Mouse (Mus musculus) MEL (cell line): Measurements from ENCODE around the gene Six1. TPM values are rescaled to one million over a fixed set of nuclear protein-coding genes. Genes with fewer than 3 reads are reported as not detected.
"Not testable (repeated sequence)": the region's sequence is repeated elsewhere in the genome, so short reads cannot be mapped to it uniquely, and the experiment has no call there.

Experiments used
- DNase-seq: peaks from one replicate; pipeline ENCODE4 v3.0.0; 2011; ENCODE audit warnings: low read depth, low spot score
- H3K27ac ChIP-seq: 2 replicates; pipeline ENCODE4 v1.5.1; 2012; ENCODE audit warnings: low read depth, mild to moderate bottlenecking, control low read depth, low read length, moderate library complexity; ENCODE audit not compliant: control insufficient read depth
- H3K27me3 ChIP-seq, 2 experiments: fragments of 150-350 bp in 1 of 2; sonication (generic) in 1 of 2; 2 replicates each; pipeline ENCODE4 v1.6.1; 2012; ENCODE audit warnings: low read length in 2 of 2, mild to moderate bottlenecking in 2 of 2, improper control_type of control experiment in 1 of 2, moderate library complexity in 1 of 2; ENCODE audit not compliant: insufficient read depth in 2 of 2, control insufficient read depth in 1 of 2
- H3K36me3 ChIP-seq, 2 experiments: 2 replicates each; pipeline ENCODE4 v1.6.1; 2012 to 2014; ENCODE audit warnings: low read length in 2 of 2, improper control_type of control experiment in 1 of 2, inconsistent platforms in 1 of 2, mild to moderate bottlenecking in 1 of 2; ENCODE audit not compliant: insufficient read depth in 2 of 2, control insufficient read depth in 1 of 2
- H3K4me1 ChIP-seq, 2 experiments: fragments of 150-350 bp in 1 of 2; sonication (generic) in 1 of 2; 2 replicates each; pipeline ENCODE4 v1.6.1; 2012; ENCODE audit warnings: low read length in 2 of 2, improper control_type of control experiment in 1 of 2, mild to moderate bottlenecking in 1 of 2; ENCODE audit not compliant: insufficient read depth in 2 of 2, control insufficient read depth in 1 of 2
- H3K4me3 ChIP-seq, 2 experiments: fragments of 150-350 bp in 1 of 2; sonication (generic) in 1 of 2; 2 replicates each; pipeline ENCODE4 v1.5.1; 2012; ENCODE audit warnings: low read depth in 2 of 2, low read length in 2 of 2, mild to moderate bottlenecking in 2 of 2, moderate library complexity in 2 of 2, control low read depth in 1 of 2, improper control_type of control experiment in 1 of 2; ENCODE audit not compliant: control insufficient read depth in 1 of 2, insufficient read depth in 1 of 2
- H3K79me2 ChIP-seq: 2 replicates; pipeline ENCODE4 v1.6.1; 2012; ENCODE audit warnings: mild to moderate bottlenecking, low read length, moderate library complexity; ENCODE audit not compliant: control insufficient read depth, poor library complexity, insufficient read depth
- H3K9ac ChIP-seq: 2 replicates; pipeline ENCODE4 v1.6.1; 2012; ENCODE audit warnings: low read depth, mild to moderate bottlenecking, control low read depth, low read length, moderate library complexity; ENCODE audit not compliant: control insufficient read depth, poor library complexity, severe bottlenecking
- H3K9me3 ChIP-seq: fragments of 150-350 bp; sonication (generic); replicated peaks from 2 replicates; pipeline ENCODE4 v1.6.1; 2012; ENCODE audit warnings: mild to moderate bottlenecking, low read length, improper control_type of control experiment, moderate library complexity; ENCODE audit not compliant: insufficient read depth
- CTCF ChIP-seq, 3 experiments: IDR thresholded peaks in 2 of 3; conservative IDR thresholded peaks in 1 of 3; 2 replicates each; pipeline ENCODE4 v1.5.1; 2011 to 2012; ENCODE audit warnings: low read length in 3 of 3, low read depth in 2 of 3, mild to moderate bottlenecking in 2 of 3, improper control_type of control experiment in 1 of 3, inconsistent platforms in 1 of 3, mixed read lengths in 1 of 3, moderate library complexity in 1 of 3; ENCODE audit not compliant: control insufficient read depth in 1 of 3, insufficient read depth in 1 of 3, poor library complexity in 1 of 3, severe bottlenecking in 1 of 3
- ELF1 ChIP-seq: IDR thresholded peaks from 2 replicates; pipeline ENCODE4 v1.6.1; 2014; ENCODE audit warnings: low read depth, mild to moderate bottlenecking, inconsistent platforms, low read length, improper control_type of control experiment, moderate library complexity
- GABPA ChIP-seq: IDR thresholded peaks from 2 replicates; pipeline ENCODE4 v1.6.1; 2012; ENCODE audit warnings: low read depth, mild to moderate bottlenecking, inconsistent platforms, low read length, improper control_type of control experiment, moderate library complexity
- JUND ChIP-seq: IDR thresholded peaks from 2 replicates; pipeline ENCODE4 v1.6.1; 2011; ENCODE audit warnings: low read depth, mild to moderate bottlenecking, improper control_type of control experiment, low read length
- MAFK ChIP-seq: IDR thresholded peaks from 2 replicates; pipeline ENCODE4 v1.6.1; 2011; ENCODE audit warnings: low read depth, mild to moderate bottlenecking, low read length, improper control_type of control experiment, borderline replicate concordance
- MAX ChIP-seq: IDR thresholded peaks from 2 replicates; pipeline ENCODE4 v1.6.1; 2011; ENCODE audit warnings: low read length, improper control_type of control experiment
- RCOR1 ChIP-seq: IDR thresholded peaks from 2 replicates; pipeline ENCODE4 v1.6.1; 2012; ENCODE audit warnings: low read depth, mild to moderate bottlenecking, inconsistent platforms, low read length, improper control_type of control experiment
- TBP ChIP-seq: IDR thresholded peaks from 2 replicates; pipeline ENCODE4 v1.8.0; 2011; ENCODE audit warnings: low read depth, low read length, improper control_type of control experiment
- TCF12 ChIP-seq: IDR thresholded peaks from 2 replicates; pipeline ENCODE4 v1.6.1; 2014; ENCODE audit warnings: low read depth, mild to moderate bottlenecking, inconsistent platforms, low read length, improper control_type of control experiment, moderate library complexity
- ZKSCAN1 ChIP-seq: IDR thresholded peaks from 2 replicates; pipeline ENCODE4 v1.6.1; 2012; ENCODE audit warnings: low read depth, mild to moderate bottlenecking, inconsistent platforms, low read length, improper control_type of control experiment, moderate library complexity
- ZNF384 ChIP-seq: IDR thresholded peaks from 2 replicates; pipeline ENCODE4 v1.6.1; 2012; ENCODE audit warnings: low read depth, mild to moderate bottlenecking, inconsistent platforms, low read length, improper control_type of control experiment
- polyA plus RNA-seq, 2 experiments: library from polyadenylated mRNA; stranded (reverse) in 1 of 2; unstranded in 1 of 2; fragments of >175 nt in 1 of 2; fragments of >200 nt in 1 of 2; gene quantifications; 2 replicates each; pipeline versions ENCODE4 v1.2.1 to v1.2.4; 2012; ENCODE audit warnings: low replicate concordance in 2 of 2, low read depth in 1 of 2; ENCODE audit not compliant: insufficient read length in 2 of 2, insufficient read depth in 1 of 2, missing spikeins in 1 of 2
- total RNA-seq: library from RNA; depleted of rRNA; stranded (reverse); fragments of 300-350 nt; gene quantifications from 2 replicates; pipeline ENCODE4 v1.2.3, GENCODE M21; 2012

Six1 gene
- total and polyA plus RNA-seq, 3 experiments, result not detected

DNA sequence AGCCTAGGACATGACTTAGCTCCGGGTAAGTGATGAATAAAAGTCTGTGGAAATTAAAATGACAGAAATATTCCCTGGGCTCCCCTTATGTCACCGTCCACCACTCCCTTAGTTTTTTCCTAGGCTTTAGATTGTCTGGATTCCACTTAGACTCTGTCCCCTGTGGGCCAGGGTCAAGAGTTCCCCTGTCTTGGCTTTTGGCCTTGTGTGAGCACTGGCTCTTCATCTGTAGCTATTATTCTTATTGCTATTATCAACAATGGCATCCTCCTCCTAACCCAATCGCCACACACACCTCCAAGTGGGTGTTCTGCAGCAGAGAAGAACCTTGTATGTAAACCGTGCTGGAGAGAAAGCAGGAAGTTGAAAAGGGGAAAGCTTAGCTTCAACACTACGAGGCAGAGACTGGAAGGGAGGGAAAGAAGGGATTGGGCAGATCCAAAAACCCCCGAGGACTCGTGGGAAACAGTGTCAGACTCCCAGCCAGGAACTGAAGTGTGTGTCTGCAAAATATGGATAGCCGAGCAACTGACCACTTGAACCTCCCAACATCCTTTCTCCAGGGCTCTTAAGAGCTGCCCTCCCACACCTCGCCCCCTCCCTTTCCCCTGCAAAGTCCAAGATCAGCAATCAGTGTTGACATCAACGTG lies 41.4 kb downstream of the Six1 start:
- Histone ChIP-seq H3K27me3 (no peaks in the 10 kb centered on the region; a peak in 1 of 4 replicates), H3K4me1 (no peaks in the 10 kb centered on the region), H3K4me3 (no peak overlapping the region), H3K9ac (no peak overlapping the region), H3K27ac (no peak overlapping the region), H3K9me3 (no peaks in the 10 kb centered on the region), H3K79me2 (no peaks in the 10 kb centered on the region), H3K36me3 (no peaks in the 10 kb centered on the region)
- no peak for TF ChIP-seq ZKSCAN1
- no peak for TF ChIP-seq RCOR1
- no peak for TF ChIP-seq MAX
- no peak for TF ChIP-seq CTCF (IDR thresholded peaks at IDR 0.05 in 2 of 3, conservative IDR thresholded peaks at IDR 0.05 in 1 of 3; ENCODE audit: control insufficient read depth in 1 of 3, insufficient read depth in 1 of 3, low read depth in 2 of 3, low read length in 3 of 3, poor library complexity in 1 of 3, severe bottlenecking in 1 of 3)
- no peak for TF ChIP-seq GABPA
- TF ChIP-seq MAFK, result no peak
- no peak for TF ChIP-seq JUND
- no peak for TF ChIP-seq TCF12
- TF ChIP-seq TBP, result no peak
- no peak for TF ChIP-seq ELF1
- TF ChIP-seq ZNF384, result no peak
- no peak for DNase-seq

DNA sequence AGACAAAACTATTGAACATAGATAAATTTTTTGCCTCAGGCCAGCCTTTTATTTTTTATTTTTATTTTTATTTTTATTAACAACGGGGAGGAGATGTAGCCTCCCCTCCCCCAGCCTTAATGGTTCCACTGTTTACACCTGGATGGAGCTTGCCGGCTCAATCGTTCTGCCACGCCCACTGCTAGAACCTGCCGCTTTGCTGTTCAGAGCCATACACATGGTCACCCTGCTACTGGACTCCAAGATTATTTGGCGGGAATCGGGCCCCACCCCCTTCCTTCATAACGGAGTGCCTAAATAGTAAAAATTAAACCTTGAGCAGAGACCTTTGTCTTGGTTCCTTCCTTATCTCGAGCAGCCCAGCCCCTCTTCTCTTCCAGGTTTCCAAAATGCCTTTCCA lies 50.8 kb downstream of the Six1 start:
- H3K27ac ChIP-seq, DNase-seq, H3K79me2 ChIP-seq, H3K9ac ChIP-seq, H3K36me3 ChIP-seq, H3K27me3 ChIP-seq, H3K9me3 ChIP-seq, H3K4me3 ChIP-seq, H3K4me1 ChIP-seq: not testable (repeated sequence)

DNA sequence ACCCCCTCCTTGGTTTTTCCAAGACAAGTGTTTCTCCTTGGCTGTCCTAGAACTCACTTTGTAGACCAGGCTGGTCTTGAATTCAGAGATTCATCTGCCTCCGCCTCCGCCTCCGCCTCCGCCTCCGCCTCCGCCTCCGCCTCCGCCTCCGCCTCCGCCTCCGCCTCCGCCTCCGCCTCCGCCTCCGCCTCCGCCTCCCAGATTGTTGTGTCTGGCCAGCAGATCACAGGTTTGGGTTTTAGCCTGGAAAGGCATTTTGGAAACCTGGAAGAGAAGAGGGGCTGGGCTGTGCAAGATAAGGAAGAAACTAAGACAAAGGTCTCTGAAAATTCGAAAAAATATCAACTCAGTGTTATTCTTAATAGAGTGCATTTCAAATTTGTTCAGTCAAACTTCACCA lies 51.4 kb downstream of the Six1 start:
- not testable (repeated sequence) for H3K4me1 ChIP-seq, H3K36me3 ChIP-seq, H3K4me3 ChIP-seq, H3K27ac ChIP-seq, DNase-seq, H3K9me3 ChIP-seq, H3K79me2 ChIP-seq, H3K9ac ChIP-seq, H3K27me3 ChIP-seq
